Mouse (Mus musculus): Measurements from ENCODE around the gene Slc16a5. TPM values are rescaled to one million over a fixed set of nuclear protein-coding genes. Genes with fewer than 3 reads are reported as not detected.

The Slc16a5 gene
- total RNA-seq, 2 experiments from 2014 or later, result not detected

DNA sequence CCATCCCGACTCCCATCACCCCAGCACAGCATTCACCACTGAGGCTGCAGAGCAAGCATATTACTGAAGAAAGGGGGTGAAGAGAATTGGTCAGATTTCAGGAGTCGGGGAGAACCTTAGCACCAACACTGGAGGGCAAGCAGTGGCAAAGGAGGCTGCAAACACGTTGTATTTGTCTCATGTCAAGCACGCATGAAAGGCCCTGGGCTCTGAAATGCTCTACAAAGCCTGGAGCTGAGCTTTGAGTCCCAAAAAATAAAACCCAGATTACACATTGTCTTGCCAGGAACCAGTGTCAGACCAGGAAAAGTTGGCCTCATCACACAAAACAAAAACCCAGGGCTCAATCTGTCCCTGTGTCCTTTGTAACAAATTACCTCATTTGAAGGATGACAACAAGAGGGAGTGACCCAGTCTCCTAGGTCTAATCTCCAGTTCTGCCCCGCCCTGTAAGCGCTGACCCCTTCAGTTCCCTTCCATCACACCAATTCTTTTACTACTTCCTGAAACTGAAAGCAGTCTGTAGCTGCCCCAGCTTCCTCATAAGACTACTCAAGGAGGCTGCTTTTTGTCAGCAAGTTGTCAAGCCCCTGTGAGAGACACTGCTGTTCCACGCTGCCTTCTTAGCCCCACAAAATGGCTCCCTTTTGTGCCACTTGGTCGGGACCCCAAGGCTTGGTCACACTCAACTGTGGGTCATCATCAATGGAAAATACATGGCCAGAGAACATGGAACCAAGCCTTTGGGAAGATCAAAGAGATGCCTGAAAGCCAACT, 50.3 kb downstream of the Slc16a5 start:
- ATAC-seq (replicated peaks; ENCODE audit: low FRiP score, poor library complexity, severe bottlenecking), result no peak

DNA sequence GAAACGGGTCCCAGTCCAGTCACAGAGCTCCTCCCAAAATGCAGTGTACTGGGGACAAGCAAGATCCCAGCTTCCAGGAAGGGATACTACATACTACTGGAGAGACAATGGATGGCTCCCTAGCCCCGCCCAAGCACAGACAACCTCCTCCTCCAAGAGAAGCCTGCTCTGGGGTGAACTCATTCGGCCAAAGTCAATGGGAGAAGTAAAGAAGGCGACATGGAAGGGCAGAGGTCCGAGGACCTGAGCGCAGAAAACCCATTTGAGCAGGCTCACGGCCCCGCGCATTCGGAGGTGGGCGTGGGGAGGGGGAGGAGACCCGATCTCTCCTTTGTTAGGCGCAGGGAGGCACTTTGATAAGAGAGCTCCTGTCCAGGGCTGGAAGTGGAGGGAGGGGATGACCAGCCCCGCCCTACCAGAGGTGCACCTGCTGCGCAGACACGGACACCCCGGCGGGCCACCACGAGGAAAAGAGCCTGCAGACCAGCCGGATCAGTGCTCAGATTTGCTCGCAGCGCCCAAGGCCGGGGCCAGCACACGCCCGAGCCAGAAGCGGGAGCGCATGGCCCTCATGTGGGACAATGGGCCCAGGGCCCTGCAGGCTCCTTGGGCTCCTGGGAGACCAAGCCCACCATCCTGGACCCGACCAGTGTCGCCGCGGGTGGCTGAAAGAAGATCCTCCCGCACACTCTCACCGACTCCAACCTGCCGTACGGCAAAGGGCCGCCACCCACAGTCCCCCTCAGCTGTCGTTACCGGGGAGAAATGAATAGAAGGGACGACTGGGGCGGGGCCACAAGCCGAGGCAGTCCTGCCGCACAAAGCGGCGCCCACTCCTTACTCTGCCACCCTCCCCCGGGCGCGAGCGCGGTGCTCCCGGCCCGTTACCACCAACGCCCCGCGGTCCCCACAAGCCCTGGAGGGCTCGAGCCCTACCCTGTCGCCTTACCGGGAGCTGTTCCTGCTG, 51.3 kb downstream of the Slc16a5 start:
- peak; percentile 48 for ATAC-seq (replicated peaks; ENCODE audit: low FRiP score, poor library complexity, severe bottlenecking)

DNA sequence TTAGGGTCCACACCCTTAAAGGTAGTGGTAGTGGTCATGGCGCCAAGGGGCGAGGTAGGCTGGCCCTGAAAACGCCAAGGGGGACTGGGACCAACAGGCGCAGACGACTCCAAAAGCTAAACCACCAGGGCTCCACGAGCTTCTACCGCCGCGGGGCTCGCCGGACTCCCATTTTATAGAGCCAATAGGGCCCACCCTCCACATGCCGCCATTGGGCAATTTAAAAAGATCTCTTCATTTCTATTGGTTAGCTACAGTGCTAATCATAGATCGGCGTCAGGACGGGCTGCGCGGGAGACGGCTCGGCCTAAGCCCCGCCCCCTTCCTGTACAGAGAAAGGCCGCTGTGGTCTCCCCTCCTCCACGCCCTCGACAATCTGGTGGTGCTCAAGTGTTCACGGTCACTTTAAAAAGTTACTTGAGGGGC, 52.0 kb downstream of the Slc16a5 start, which contains the start of gene Jpt1:
Gene Jpt1, minus strand, starts transcription at position 150 of the 426 bp plus-strand sequence.
- ATAC-seq (replicated peaks; ENCODE audit: low FRiP score, poor library complexity, severe bottlenecking), result peak; percentile 76

DNA sequence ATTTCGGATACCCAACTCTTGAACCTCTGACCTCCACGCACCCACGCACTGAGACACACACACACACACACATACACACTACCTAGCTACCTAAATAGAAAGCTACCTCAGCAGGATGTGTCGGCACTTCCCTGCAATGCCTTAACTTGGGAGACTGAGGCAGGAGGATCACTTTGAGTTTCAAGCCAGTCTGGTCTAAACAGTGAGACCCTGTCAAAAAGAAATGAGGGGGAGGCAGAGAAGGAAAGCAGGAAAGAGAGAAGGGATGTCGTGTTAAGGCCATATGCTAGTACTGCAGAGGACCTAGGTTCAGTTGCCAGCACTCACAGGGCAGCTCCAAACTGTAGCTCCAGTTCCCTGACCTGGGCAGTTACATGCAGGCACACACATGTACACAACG, 52.7 kb downstream of the Slc16a5 start:
- ATAC-seq (replicated peaks; ENCODE audit: low FRiP score, poor library complexity, severe bottlenecking), result no peak

DNA sequence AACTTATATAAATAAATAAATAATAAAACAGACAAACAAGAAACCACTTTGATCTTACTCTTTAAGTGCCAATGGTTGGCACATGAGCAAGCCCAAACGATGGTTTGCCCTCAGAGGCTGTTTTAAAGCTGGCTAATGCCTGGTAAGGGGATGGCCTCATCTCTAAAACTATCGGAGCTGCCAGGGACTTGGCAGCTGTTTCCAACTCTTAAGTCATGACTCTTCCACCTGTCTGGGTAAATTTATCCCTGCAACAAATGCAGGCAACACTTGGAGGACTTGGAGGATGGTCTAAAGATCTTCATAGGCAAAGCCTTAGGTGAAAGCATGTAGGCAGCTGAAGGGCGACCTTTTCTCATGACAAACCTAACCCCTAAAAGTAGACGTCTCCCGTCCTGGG, 54.7 kb downstream of the Slc16a5 start:
- no peak for ATAC-seq (replicated peaks; ENCODE audit: low FRiP score, poor library complexity, severe bottlenecking)

- ATAC-seq (replicated peaks; ENCODE audit: low FRiP score, poor library complexity, severe bottlenecking), result no peak
These were observed 56.4 kb downstream of the Slc16a5 start for GRCm38 (mm10) chr11:115518693-115519092.

DNA sequence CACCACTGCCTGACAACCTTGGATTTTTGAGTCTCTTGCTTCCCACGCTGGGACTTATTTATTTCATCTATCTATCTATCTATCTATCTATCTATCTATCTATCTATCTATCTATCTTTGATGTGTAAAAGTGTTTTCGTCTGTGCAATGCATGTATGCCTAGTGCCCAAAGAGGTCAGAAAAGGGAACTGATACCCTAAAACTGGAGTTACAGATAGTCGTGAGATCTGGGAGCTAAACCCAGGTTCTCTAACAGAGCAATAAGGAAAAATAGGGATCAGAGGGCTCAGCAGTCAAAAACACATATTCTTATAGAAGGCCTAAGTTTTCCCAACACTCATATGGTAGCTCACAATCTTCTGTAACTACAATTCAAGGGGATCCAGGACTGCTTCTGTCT, 57.3 kb downstream of the Slc16a5 start:
- ATAC-seq (replicated peaks; ENCODE audit: low FRiP score, poor library complexity, severe bottlenecking), result no peak

DNA sequence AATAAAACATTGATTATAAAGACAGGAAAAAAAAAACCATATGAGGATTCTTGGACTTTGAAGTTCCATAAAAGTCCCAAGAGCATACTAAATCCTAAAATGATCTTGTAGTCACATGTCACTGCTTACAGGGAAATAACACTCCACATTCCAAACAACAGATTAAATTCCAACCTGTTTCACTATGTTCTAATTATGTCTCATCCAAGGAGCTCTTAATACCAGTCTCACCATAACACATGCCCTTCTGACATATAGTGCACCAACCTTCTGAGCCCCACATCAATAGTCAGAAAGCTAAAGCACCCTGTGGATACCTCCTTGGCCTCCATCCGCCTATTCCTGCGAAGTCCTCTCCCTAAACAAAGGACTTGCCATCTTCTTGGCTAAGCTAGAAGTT, 57.9 kb downstream of the Slc16a5 start:
- no peak for ATAC-seq (replicated peaks; ENCODE audit: low FRiP score, poor library complexity, severe bottlenecking)

DNA sequence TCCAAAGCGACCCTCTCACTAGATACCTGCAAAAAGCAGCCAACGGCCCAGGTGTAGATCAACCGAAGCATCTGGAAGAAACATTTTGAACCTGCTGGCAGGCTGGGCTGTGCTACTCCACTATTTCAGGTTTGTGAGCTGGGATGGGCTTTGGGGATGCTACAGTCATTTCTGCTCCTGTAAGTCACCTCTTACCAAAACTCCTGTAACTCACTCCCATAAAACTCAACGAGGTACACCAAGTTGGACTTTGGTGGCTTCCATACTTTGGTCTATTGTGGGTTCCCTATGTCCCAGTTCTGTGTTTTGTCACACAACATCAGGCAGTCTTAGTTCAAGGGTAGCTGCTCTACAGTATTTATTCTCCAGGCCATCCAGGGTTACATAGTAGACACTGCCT, 58.8 kb downstream of the Slc16a5 start:
- no peak for ATAC-seq (replicated peaks; ENCODE audit: low FRiP score, poor library complexity, severe bottlenecking)

GRCm38 (mm10) chr11:115522238-115522637, 60.0 kb downstream of the Slc16a5 start:
- ATAC-seq (replicated peaks; ENCODE audit: low FRiP score, poor library complexity, severe bottlenecking), result no peak

- ATAC-seq (replicated peaks; ENCODE audit: low FRiP score, poor library complexity, severe bottlenecking), result no peak
These were observed 60.4 kb downstream of the Slc16a5 start for GRCm38 (mm10) chr11:115522703-115523102.

Other genes with a start within 250 kb of the Slc16a5 start
- gene Grin2c, start 195.2 kb upstream of the Slc16a5 start, total RNA-seq (2015; ENCODE audit: low replicate concordance), result not detected in 2 replicates
- not detected in 2 replicates for gene Grin2c, start 195.2 kb upstream of the Slc16a5 start, total RNA-seq (2017; ENCODE audit: low replicate concordance)
- gene Fdxr, start 185.4 kb upstream of the Slc16a5 start, total RNA-seq (2015; ENCODE audit: low replicate concordance), result 4.2 TPM in 1 of 2 replicates, not detected in the other
- 2.9 TPM in 1 of 2 replicates, not detected in the other for gene Fdxr, start 185.4 kb upstream of the Slc16a5 start, total RNA-seq (2017; ENCODE audit: low replicate concordance)
- 0.21 TPM in 1 of 2 replicates, not detected in the other for gene Fads6, start 164.8 kb upstream of the Slc16a5 start, total RNA-seq (2015; ENCODE audit: low replicate concordance)
- 0.26 and 0.84 TPM in 2 replicates for gene Fads6, start 164.8 kb upstream of the Slc16a5 start, total RNA-seq (2017; ENCODE audit: low replicate concordance)
- gene Otop2, start 155.3 kb upstream of the Slc16a5 start, total RNA-seq (2015; ENCODE audit: low replicate concordance), result not detected in 2 replicates
- gene Otop2, start 155.3 kb upstream of the Slc16a5 start, total RNA-seq (2017; ENCODE audit: low replicate concordance), result not detected in 2 replicates
- gene Ush1g, start 140.4 kb upstream of the Slc16a5 start, total RNA-seq (2015; ENCODE audit: low replicate concordance), result not detected in 2 replicates
- not detected in 2 replicates for gene Ush1g, start 140.4 kb upstream of the Slc16a5 start, total RNA-seq (2017; ENCODE audit: low replicate concordance)
- gene Otop3, start 127.7 kb upstream of the Slc16a5 start, total RNA-seq (2015; ENCODE audit: low replicate concordance), result not detected in 2 replicates
- gene Otop3, start 127.7 kb upstream of the Slc16a5 start, total RNA-seq (2017; ENCODE audit: low replicate concordance), result not detected in 2 replicates
- 1.2 and 5.2 TPM in 2 replicates for gene Hid1, start 94.7 kb upstream of the Slc16a5 start, total RNA-seq (2015; ENCODE audit: low replicate concordance)
- gene Hid1, start 94.7 kb upstream of the Slc16a5 start, total RNA-seq (2017; ENCODE audit: low replicate concordance), result 0.26 TPM in 1 of 2 replicates, not detected in the other
- gene Cdr2l, start 80.6 kb upstream of the Slc16a5 start, total RNA-seq (2015; ENCODE audit: low replicate concordance), result not detected in 2 replicates
- gene Cdr2l, start 80.6 kb upstream of the Slc16a5 start, total RNA-seq (2017; ENCODE audit: low replicate concordance), result not detected in 2 replicates
- 19.2 and 34.4 TPM in 2 replicates for gene Mrpl58, start 58.7 kb upstream of the Slc16a5 start, total RNA-seq (2015; ENCODE audit: low replicate concordance)
- 18.0 and 23.0 TPM in 2 replicates for gene Mrpl58, start 58.7 kb upstream of the Slc16a5 start, total RNA-seq (2017; ENCODE audit: low replicate concordance)
- gene Atp5h, start 42.5 kb upstream of the Slc16a5 start, total RNA-seq (2015; ENCODE audit: low replicate concordance), result 282 and 306 TPM in 2 replicates
- gene Atp5h, start 42.5 kb upstream of the Slc16a5 start, total RNA-seq (2017; ENCODE audit: low replicate concordance), result 240 and 279 TPM in 2 replicates
- 2.1 and 5.9 TPM in 2 replicates for gene Kctd2, start 42.3 kb upstream of the Slc16a5 start, total RNA-seq (2015; ENCODE audit: low replicate concordance)
- 2.8 and 8.3 TPM in 2 replicates for gene Kctd2, start 42.3 kb upstream of the Slc16a5 start, total RNA-seq (2017; ENCODE audit: low replicate concordance)
- gene Trim80, start 21.9 kb upstream of the Slc16a5 start, total RNA-seq (2015; ENCODE audit: low replicate concordance), result not detected in 2 replicates
- not detected in 2 replicates for gene Trim80, start 21.9 kb upstream of the Slc16a5 start, total RNA-seq (2017; ENCODE audit: low replicate concordance)
- gene Armc7, start 13.2 kb downstream of the Slc16a5 start, total RNA-seq (2015; ENCODE audit: low replicate concordance), result 2.5 and 3.8 TPM in 2 replicates
- gene Armc7, start 13.2 kb downstream of the Slc16a5 start, total RNA-seq (2017; ENCODE audit: low replicate concordance), result 1.5 and 5.5 TPM in 2 replicates
- gene Nt5c, start 29.4 kb downstream of the Slc16a5 start, total RNA-seq (2015; ENCODE audit: low replicate concordance), result 32.8 and 52.3 TPM in 2 replicates
- 14.1 and 16.0 TPM in 2 replicates for gene Nt5c, start 29.4 kb downstream of the Slc16a5 start, total RNA-seq (2017; ENCODE audit: low replicate concordance)
- gene Jpt1, start 51.9 kb downstream of the Slc16a5 start, total RNA-seq (2015; ENCODE audit: low replicate concordance), result 105 and 112 TPM in 2 replicates
- 114 and 134 TPM in 2 replicates for gene Jpt1, start 51.9 kb downstream of the Slc16a5 start, total RNA-seq (2017; ENCODE audit: low replicate concordance)
- 126 and 222 TPM in 2 replicates for gene Sumo2, start 73.8 kb downstream of the Slc16a5 start, total RNA-seq (2015; ENCODE audit: low replicate concordance)
- gene Sumo2, start 73.8 kb downstream of the Slc16a5 start, total RNA-seq (2017; ENCODE audit: low replicate concordance), result 154 and 170 TPM in 2 replicates
- 39.3 and 72.1 TPM in 2 replicates for gene Nup85, start 102.0 kb downstream of the Slc16a5 start, total RNA-seq (2015; ENCODE audit: low replicate concordance)
- 52.1 and 69.3 TPM in 2 replicates for gene Nup85, start 102.0 kb downstream of the Slc16a5 start, total RNA-seq (2017; ENCODE audit: low replicate concordance)
- 4.8 and 14.2 TPM in 2 replicates for gene Mrps7, start 141.5 kb downstream of the Slc16a5 start, total RNA-seq (2015; ENCODE audit: low replicate concordance)
- gene Mrps7, start 141.5 kb downstream of the Slc16a5 start, total RNA-seq (2017; ENCODE audit: low replicate concordance), result 6.4 and 13.0 TPM in 2 replicates
- 7.9 and 12.3 TPM in 2 replicates for gene Gga3, start 141.6 kb downstream of the Slc16a5 start, total RNA-seq (2015; ENCODE audit: low replicate concordance)
- 12.8 and 18.4 TPM in 2 replicates for gene Gga3, start 141.6 kb downstream of the Slc16a5 start, total RNA-seq (2017; ENCODE audit: low replicate concordance)
- 13.0 and 26.1 TPM in 2 replicates for gene Mif4gd, start 150.5 kb downstream of the Slc16a5 start, total RNA-seq (2015; ENCODE audit: low replicate concordance)
- 10.3 and 11.9 TPM in 2 replicates for gene Mif4gd, start 150.5 kb downstream of the Slc16a5 start, total RNA-seq (2017; ENCODE audit: low replicate concordance)
- gene Slc25a19, start 165.8 kb downstream of the Slc16a5 start, total RNA-seq (2015; ENCODE audit: low replicate concordance), result 1.7 and 5.0 TPM in 2 replicates
- gene Slc25a19, start 165.8 kb downstream of the Slc16a5 start, total RNA-seq (2017; ENCODE audit: low replicate concordance), result 7.4 and 22.4 TPM in 2 replicates
- 27.4 and 34.4 TPM in 2 replicates for gene Grb2, start 246.1 kb downstream of the Slc16a5 start, total RNA-seq (2015; ENCODE audit: low replicate concordance)
- 12.0 and 21.9 TPM in 2 replicates for gene Grb2, start 246.1 kb downstream of the Slc16a5 start, total RNA-seq (2017; ENCODE audit: low replicate concordance)